Mouse (Mus musculus) left cerebral cortex, postnatal 10 days (tissue): ENCODE measurements at regions not wholly inside any gene's neighbourhood (a gene's known extent, or its start where the extent isn't known, plus 50 kb on each side); places are given as distances from the start of the nearest gene placed in this dataset.

Experiments used
- DNase-seq, 2 experiments: peaks; one replicate each; pipeline ENCODE4 v3.0.0; 2021 to 2022; ENCODE audit warnings: low spot score in 2 of 2, mixed read lengths in 1 of 2; ENCODE audit errors: extremely low spot score in 1 of 2
- intact Hi-C: fragments of 180-260 bp; cut with DNase I; formaldehyde crosslinking; loops from one replicate; pipeline ENCODE4 v1.15.1; 2025

- intact Hi-C loops = no loop called here
- no peak for DNase-seq
These were observed 845.0 kb downstream of the D3Ertd751e start for GRCm38 (mm10) chr3:42587296-42587932.

- DNase-seq = no peak
- intact Hi-C loops = no loop called here
These were observed 847.1 kb downstream of the D3Ertd751e start for GRCm38 (mm10) chr3:42589516-42589915.

GRCm38 (mm10) chr3:42590126-42590525, 847.7 kb downstream of the D3Ertd751e start:
- DNase-seq = no peak
- intact Hi-C loops = no loop called here

GRCm38 (mm10) chr3:42593792-42594433, 851.5 kb downstream of the D3Ertd751e start:
- no peak for DNase-seq
- intact Hi-C loops = no loop called here

GRCm38 (mm10) chr3:42596686-42597085, 854.3 kb downstream of the D3Ertd751e start:
- no peak for DNase-seq
- intact Hi-C loops = no loop called here
